Mouse (Mus musculus) heart, postnatal 0 days (tissue): ENCODE results near the gene Myo15b.

Experiments
- CTCF ChIP-seq: IDR thresholded peaks from 2 replicates; pipeline ENCODE4 v1.5.1; 2016; ENCODE audit warnings: antibody characterized with exemption, control low read depth, low read depth
- EP300 ChIP-seq: IDR thresholded peaks from 2 replicates; pipeline ENCODE4 v1.6.1; 2016; ENCODE audit warnings: antibody characterized with exemption, low read depth

DNA sequence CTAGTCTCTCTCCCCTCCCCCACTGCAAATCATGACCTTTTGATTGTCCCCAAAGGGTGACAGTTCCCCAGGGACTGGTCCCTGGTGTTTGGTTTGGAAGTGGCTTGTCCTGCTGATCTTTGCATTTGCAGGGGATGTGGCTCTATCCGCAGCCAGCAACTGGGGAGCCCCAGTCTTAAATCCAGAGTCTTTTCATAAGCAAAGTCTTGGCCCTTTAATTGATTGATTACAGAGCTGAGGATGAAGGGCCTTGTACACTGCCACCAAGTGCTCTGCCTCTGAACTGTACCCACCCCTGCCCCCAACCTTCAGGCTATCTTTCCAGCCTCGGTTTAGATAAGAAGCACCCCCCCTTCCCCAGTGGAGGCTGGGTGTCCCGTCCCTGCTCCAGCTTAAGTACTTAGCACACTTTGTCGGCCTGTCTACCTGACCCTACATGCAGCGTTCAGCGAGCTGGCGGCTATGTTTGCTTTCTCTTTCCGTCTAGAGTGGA is 25.1 kb upstream of the Myo15b start:
- TF ChIP-seq CTCF (no peak), EP300 (no peak)
